Mouse (Mus musculus) T-helper 1 cell (primary cell): ENCODE measurements around the gene Synj1.

Experiments used
- in situ Hi-C: fragments of 300-600 bp; cut with MboI, MseI; formaldehyde crosslinking; loops from one replicate; pipeline ENCODE4 v1.15.1; 2025; ENCODE audit warnings: high pct_unique_total_duplicates

The Synj1 gene

GRCm38 (mm10) chr16:91010581-91011020 lies 507 bp downstream of the Synj1 start:
- in situ Hi-C loops = no loop called here

GRCm38 (mm10) chr16:91009942-91010529 lies 1.1 kb downstream of the Synj1 start:
- in situ Hi-C loops = no loop called here

- in situ Hi-C loops = no loop called here
Measured at GRCm38 (mm10) chr16:91004915-91005538, 6.1 kb downstream of the Synj1 start.

DNA sequence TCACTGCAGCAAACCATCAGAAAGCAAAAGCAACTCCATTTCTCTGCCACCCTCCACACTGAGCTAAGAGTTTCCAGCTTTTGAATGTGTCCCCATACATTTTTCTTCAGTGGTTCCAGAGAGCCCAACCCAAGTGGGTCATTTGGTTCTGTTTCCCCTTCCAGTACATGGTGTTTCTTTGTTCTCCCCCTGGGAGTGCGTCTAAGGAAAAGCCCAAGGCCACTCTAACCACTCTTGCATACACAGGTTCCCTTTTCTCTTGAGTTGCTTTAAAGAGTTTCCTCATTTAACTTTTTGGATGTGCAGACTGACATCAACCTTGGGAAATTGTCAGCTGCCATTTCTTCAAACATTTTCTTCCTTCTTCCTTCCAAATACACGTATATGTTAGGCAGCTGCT lies 10.0 kb downstream of the Synj1 start:
- in situ Hi-C loops = no loop called here

DNA sequence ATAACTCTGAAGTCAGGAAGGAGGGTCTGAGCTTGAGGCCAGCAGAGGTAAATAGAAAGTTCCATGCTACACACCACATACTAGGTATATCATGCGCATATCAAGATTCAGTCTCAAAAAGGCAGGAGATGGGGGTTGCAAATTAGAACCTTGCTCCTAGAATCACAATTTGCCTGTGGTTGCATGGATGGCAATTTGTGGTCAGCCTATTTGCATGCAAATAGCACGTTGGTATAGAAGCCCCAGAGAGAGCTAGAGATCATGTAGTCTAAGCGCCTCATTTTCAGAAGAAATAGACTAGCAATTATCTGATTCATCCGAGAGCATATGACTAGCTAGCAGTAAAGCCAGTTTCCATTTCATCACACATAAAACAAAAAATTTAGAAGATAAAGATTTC lies 11.3 kb downstream of the Synj1 start:
- in situ Hi-C loops = no loop called here

DNA sequence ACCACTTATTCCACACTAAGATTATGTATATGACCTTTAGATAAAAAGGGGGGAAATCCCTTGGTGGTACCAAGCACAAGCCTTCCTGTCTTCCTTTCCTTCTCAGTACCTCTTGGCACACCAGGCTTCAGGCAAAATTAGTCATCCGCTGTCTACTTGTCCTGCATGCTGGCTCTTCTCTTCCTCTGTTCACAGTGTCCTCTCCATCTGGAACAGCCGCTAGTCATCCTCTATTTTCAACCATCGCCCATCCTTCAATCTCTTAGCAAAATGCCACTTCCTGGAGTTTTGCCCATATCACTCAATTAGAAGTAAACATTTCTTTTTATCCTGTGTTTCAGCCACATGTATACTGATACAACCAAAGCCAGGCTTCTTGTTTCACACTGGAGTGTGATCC lies 13.3 kb downstream of the Synj1 start:
- in situ Hi-C loops = no loop called here

DNA sequence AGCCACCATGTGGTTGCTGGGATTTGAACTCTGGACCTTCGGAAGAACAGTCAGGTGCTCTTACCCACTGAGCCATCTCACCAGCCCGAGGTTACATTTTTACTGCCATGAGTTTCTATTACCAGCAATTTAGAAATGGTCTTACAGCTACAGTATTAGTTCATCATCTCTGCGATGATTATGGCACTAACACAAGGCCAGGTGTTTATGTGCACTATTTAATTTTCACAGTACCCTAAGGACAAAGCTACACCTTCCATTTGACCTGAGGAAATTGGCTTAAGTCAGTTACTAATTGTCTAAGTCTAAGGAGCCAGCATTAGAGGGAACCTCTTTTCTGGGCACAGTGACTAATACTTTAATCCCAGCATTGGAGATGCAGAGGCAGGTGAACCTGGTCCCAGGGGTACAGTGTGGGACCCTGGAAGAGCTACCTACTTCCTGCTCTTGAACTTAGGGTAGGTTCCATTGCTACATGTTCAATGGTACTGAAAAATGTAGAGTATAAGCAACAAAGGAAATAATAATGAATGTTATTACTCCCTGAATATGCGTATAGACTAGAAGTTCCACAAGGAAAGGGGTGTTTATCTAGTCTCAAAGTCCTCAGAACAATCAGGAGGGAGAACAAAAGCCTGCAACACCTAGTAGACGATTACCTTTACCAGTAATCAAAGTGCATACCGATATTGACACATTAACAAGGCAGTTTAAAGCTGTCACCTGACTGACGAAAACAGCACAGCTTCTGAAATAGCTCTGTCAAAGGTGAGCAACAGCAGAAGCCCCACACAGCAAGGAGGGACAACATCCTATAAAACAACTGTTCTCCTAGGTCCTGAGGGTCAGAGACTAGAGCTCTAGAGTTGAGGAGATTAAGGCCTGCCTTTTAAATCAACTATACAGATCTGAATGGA lies 14.5 kb downstream of the Synj1 start:
- in situ Hi-C loops = no loop called here

GRCm38 (mm10) chr16:90995498-90995897 lies 15.6 kb downstream of the Synj1 start:
- in situ Hi-C loops = no loop called here

DNA sequence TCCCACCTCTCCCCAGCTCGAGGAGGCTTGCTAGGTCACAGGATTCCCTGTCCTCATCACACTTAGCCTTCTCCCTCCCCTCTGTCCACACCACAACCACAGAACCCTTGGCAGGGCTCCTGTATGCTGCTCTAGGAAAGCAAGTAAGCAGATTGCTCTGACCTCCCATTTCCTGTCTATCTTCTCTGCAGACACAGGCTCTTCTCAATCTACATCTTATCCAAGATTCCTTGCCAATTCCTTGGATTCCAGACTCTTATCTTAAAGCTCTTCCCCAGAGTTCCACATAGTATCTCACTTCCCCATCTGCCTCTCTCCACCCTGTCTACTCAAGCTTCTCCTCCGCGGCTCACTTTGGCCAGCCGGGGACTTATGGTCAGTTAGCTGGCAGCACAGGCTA lies 16.1 kb downstream of the Synj1 start:
- in situ Hi-C loops = no loop called here

DNA sequence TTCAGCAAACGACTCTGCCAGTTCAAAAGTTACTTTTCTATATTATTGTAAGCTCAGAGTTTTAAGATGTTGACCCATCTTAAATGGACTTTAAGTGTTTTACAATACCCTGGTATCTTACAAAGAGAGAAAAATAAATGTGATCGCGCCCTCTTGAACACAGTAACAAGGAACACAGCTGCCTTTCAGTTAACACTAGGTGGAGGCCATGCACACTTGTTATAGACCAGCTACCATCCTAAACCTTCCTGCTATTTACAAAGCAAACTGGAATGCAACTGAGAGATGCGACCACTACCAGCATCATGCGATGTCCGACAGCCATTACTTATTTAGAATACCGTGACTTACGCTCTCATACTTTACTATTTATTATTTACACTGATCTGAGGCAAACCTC lies 21.9 kb downstream of the Synj1 start:
- in situ Hi-C loops = no loop called here

- in situ Hi-C loops = no loop called here
Measured at GRCm38 (mm10) chr16:90988665-90989064, 22.4 kb downstream of the Synj1 start.

GRCm38 (mm10) chr16:90988039-90988438 lies 23.1 kb downstream of the Synj1 start:
- in situ Hi-C loops = no loop called here

DNA sequence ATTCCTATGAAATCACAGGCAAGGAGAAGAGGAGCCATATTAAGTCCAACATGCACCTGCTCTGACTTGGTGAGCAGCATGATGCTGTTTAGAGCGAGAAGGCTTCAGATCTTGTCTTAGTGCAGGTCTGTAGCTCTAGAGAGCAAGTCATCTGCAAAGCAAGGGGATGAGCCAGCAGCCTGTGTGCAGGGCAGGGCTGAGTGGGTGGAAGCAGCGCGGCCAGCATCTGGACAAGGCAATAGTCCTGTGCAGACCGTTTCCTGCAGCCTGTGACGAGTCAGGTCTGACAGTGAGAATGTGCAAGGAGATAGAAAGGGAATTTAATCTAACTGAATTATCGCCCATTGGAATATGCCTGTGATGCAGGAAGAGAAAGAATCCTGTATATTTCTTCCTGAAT lies 40.1 kb downstream of the Synj1 start:
- in situ Hi-C loops = no loop called here

DNA sequence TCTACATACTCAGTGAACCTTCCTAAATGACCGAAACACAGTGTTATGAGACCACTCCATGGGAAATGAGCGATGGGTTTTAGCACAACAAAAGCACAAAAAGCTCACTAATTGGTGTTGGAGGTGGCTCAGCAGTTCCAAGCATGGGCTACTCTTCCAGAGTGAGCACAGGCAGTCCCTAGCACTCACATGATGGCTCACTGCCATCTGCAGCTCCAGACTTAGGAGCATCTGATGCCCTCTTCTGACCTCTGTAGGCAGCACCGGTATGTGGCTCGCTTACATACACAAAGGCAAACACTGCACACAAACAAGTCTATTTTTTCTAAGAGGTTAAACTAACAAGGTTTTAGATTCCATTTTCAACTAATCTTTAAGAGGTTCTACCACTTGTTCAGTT lies 44.9 kb downstream of the Synj1 start:
- in situ Hi-C loops = no loop called here

DNA sequence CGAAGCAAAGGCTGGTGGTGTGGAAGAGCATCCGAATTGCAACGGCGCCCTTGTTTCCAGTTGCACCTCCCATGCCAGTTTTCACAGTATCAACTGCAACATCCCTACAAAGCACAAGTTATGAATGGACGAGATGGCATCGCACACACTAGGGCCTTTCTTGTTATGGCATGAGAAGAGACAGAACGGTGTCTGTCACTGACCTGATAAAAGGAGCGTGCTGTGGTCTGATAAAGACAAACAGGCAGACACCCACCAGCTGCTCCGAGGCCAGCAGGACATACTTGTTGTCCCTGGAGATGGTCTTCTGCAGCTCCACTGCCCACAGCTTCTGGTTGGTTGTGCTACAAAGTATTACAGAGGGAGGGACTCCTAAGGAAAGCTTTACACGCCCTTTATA lies 46.8 kb downstream of the Synj1 start:
- in situ Hi-C loops = no loop called here

DNA sequence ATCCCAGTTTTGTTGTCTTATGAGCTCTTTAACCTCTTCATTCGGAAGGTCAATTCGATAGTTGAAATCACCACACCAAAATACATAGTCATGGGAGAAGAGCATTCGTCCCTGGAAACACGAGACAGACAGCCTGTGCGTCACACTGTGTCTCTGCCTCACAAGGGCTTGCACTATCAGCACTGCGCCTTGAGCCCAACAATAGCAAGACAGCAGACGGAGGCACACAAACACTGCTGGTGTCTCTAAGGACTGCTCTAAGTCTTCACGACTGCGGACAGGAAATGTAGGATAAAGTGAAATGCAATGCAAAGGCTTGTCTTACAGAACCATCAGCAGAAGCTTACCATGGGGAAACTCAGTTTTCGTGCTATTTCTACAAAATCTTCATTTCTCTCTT lies 47.2 kb downstream of the Synj1 start:
- in situ Hi-C loops = no loop called here

GRCm38 (mm10) chr16:90963231-90963630 lies 47.9 kb downstream of the Synj1 start:
- in situ Hi-C loops = no loop called here

DNA sequence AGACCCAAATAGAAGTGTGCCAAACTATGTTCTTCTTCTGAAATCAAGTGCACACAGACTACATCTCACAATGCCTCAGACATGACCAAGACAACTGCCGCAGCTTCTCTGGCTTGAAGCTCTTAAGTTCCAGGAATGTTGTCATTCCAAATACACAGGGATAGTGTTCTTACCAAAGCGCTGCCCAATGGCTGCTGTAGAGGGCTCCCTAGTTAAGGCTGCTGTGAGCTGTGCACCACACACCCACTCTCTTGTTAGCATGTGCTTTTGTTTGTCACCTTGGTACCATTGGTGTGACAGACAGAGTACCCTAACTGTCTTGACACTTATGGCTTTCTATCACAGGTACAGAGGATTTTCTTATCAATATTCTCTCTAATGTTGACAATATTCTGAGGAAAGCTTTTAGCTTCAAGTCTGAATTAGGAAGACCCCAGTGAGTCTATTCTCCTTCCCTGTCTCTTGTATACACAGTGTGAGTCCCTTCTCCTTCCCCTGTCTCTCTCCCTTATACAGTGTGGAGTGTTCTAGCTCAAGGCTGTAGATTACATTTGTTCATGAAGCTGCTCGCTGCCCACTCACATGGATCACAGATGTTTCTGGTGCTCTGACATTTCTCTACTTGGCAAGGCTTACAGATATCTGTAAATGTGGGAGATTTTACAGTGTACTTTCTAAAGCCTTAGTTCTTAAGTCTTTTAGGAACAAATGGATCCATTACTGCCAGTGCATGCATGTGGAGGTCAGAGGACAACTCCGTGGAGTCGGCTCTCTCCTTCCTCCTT lies 52.6 kb downstream of the Synj1 start:
- in situ Hi-C loops = no loop called here

GRCm38 (mm10) chr16:90955494-90955893 lies 55.6 kb downstream of the Synj1 start:
- in situ Hi-C loops = no loop called here

DNA sequence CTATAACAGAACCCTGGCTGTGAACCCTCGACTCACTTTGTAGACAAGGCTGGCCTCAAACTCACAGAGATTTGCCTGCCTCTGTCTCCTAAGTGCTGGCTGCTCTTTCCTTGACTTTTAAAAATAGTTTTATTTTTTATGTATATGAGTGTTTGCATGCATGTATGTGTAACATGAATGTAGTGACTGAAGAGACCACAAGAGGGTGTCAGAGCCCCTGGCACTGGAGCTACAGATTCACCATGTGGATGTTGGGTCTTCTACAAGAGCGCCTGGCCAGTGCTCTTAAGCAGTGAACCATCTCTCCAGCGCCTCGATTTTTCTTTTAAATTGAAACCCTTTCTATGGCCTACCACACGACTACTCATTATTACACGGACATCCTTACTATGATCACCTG lies 57.3 kb downstream of the Synj1 start:
- in situ Hi-C loops = no loop called here

- in situ Hi-C loops = no loop called here
Measured at GRCm38 (mm10) chr16:90953147-90953546, 58.0 kb downstream of the Synj1 start.

DNA sequence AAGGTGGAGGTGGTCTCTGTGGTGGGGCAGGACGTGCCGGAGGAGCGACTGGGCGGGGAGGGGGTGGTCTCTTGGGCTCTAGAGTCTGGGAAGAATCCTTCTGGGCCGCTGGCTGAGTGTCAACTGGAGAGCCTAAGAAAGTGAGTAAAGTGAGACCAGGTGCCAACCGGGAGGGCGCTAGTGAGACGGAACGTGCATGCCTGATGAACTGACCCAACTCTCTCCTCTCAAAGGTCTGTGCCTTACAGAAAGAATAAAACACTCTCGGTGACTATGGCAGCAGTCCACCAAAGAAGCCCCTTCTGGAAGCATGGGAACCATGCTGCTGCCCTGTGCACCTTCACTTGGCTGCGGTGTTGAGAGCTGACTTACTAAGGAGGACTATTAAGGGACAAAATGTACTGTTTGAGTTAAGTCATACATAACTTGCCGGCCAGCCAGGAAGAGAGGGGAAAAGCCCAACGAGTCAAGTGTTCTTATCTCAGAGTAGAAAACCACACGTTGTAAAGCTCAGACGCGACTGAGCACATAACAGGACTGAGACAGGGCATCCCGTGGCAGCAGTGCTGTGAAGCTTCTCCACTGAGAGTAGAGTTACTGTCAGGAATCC lies 60.6 kb downstream of the Synj1 start:
- in situ Hi-C loops = no loop called here
